ENCODE assay signal across 8 mouse cellular contexts in the genomic region with DNA sequence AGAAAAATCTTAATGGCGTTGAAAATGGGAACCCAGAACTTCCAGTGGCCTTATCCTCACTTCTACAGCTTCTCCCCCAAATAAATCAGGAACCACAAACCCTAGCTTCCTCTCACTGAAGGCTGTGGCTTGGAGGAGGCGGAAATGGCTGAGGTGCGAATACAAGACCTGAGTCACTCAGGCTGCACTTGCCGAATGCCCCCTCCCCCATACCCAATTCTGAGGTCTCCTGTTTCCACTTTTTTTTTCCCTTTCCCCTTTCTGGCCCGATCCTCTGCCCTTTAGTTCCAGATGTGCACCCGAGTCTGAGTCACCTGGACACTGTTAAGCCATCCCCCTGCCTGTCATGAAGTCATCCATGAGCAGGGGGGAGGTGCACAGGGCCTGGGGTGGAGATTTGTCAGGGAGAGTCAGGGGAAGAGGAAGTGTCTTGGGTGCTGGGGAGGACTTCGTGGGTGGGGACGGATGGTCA. TPM values are rescaled to one million over a fixed set of nuclear protein-coding genes. Genes with fewer than 3 reads are reported as not detected.
DNase-seq lines count a peak whose midpoint lies in the region; ATAC-seq and TF ChIP-seq lines count a peak whose summit lies in the region.

Apobr (plus strand) TSS at position 437 of the 472 bp plus-strand sequence.

- no peak within 1 kb of the TSS for H3K27ac ChIP-seq in kidney, embryonic 14.5 days (ENCODE audit: low read depth, low read length)
- no peak within 1 kb of the TSS for H3K27ac ChIP-seq in embryonic facial prominence, embryonic 13.5 days
- H3K27ac ChIP-seq in intestine, postnatal 0 days (ENCODE audit: low read depth, low read length) = peak within 1 kb of the TSS; percentile 86
- no peak within 1 kb of the TSS for H3K27ac ChIP-seq in midbrain, embryonic 14.5 days (replicated peaks; ENCODE audit: low read depth, low read length)

- WGBS in kidney, embryonic 14.5 days = 76% methylated on average over 8 of the region's 8 CpGs
- WGBS in embryonic facial prominence, embryonic 13.5 days = 76% methylated on average over 8 of the region's 8 CpGs
- WGBS in intestine, postnatal 0 days = 79% methylated on average over 8 of the region's 8 CpGs
- WGBS in midbrain, embryonic 14.5 days = 85% methylated on average over 8 of the region's 8 CpGs

- peak within 1 kb of the TSS; percentile 55; the same call in 1 of the 2 replicates for H3K4me2 ChIP-seq in kidney, embryonic 14.5 days (replicated peaks; ENCODE audit: low read depth, low read length)
- H3K4me2 ChIP-seq in embryonic facial prominence, embryonic 13.5 days = peak within 1 kb of the TSS; percentile 88
- H3K4me2 ChIP-seq in intestine, postnatal 0 days (replicated peaks; ENCODE audit: low read depth) = peak within 1 kb of the TSS; percentile 76
- H3K4me2 ChIP-seq in midbrain, embryonic 14.5 days (ENCODE audit: low read length) = peak within 1 kb of the TSS; percentile 89

- no peaks in the 10 kb centered on the region for H3K27me3 ChIP-seq in kidney, embryonic 14.5 days (ENCODE audit: control insufficient read depth, insufficient read depth, low read length)
- peaks cover 29% of the 10 kb centered on the region for H3K27me3 ChIP-seq in embryonic facial prominence, embryonic 13.5 days
- H3K27me3 ChIP-seq in intestine, postnatal 0 days (replicated peaks; ENCODE audit: control insufficient read depth, insufficient read depth, low read length) = 0 out of 2 replicates have a peak, but pooled peaks cover 2% of the 10 kb centered on the region
- H3K27me3 ChIP-seq in midbrain, embryonic 14.5 days (ENCODE audit: control insufficient read depth, insufficient read depth, low read length) = no peaks in the 10 kb centered on the region

- H3K9me3 ChIP-seq in kidney, embryonic 14.5 days (ENCODE audit: control insufficient read depth, low read length) = no peaks in the 10 kb centered on the region
- H3K9me3 ChIP-seq in embryonic facial prominence, embryonic 13.5 days = no peaks in the 10 kb centered on the region
- H3K9me3 ChIP-seq in intestine, postnatal 0 days (ENCODE audit: control insufficient read depth) = no peaks in the 10 kb centered on the region
- no peaks in the 10 kb centered on the region for H3K9me3 ChIP-seq in midbrain, embryonic 14.5 days (ENCODE audit: control insufficient read depth, low read length)

- no peaks in the 10 kb centered on the region for H3K36me3 ChIP-seq in kidney, embryonic 14.5 days (ENCODE audit: control insufficient read depth, insufficient read depth, low read length)
- peaks cover 5% of the 10 kb centered on the region; the same call in 1 of the 2 replicates for H3K36me3 ChIP-seq in embryonic facial prominence, embryonic 13.5 days
- H3K36me3 ChIP-seq in intestine, postnatal 0 days (ENCODE audit: control insufficient read depth, insufficient read depth) = peaks cover 4% of the 10 kb centered on the region; the same call in 1 of the 2 replicates
- H3K36me3 ChIP-seq in midbrain, embryonic 14.5 days (ENCODE audit: control insufficient read depth, insufficient read depth, low read length) = no peaks in the 10 kb centered on the region

- no peak for ATAC-seq in kidney, embryonic 14.5 days (ENCODE audit: low FRiP score, low TSS enrichment)
- ATAC-seq in embryonic facial prominence, embryonic 13.5 days (ENCODE audit: insufficient number of reproducible peaks, insufficient read depth, low FRiP score, low TSS enrichment, low read depth) = no peak
- ATAC-seq in intestine, postnatal 0 days = no peak
- ATAC-seq in midbrain, embryonic 14.5 days (ENCODE audit: low FRiP score, low TSS enrichment) = no peak
- ATAC-seq in cerebellum, adult (ENCODE audit: insufficient number of reproducible peaks, low FRiP score, low TSS enrichment) = no peak

- no peak for TF ChIP-seq CTCF in intestine, postnatal 0 days (IDR thresholded peaks at IDR 0.05; ENCODE audit: low read depth)

- no peak for DNase-seq in kidney, postnatal 4 days
- DNase-seq in midbrain, embryonic 14.5 days = no peak
- DNase-seq in urinary bladder, postnatal 36 days (ENCODE audit: low spot score in 2 of 2) = no peak
- DNase-seq in cerebellum, postnatal 4 days (ENCODE audit: low spot score in 2 of 2) = no peak

- H3K9ac ChIP-seq in kidney, embryonic 14.5 days (ENCODE audit: low read depth, low read length) = 0 out of 2 replicates have a peak within 1 kb of the TSS, but pooled peaks have one; percentile 57
- H3K9ac ChIP-seq in embryonic facial prominence, embryonic 13.5 days = no peak within 1 kb of the TSS
- no peak within 1 kb of the TSS for H3K9ac ChIP-seq in intestine, postnatal 0 days (ENCODE audit: low read depth, low read length)
- no peak within 1 kb of the TSS for H3K9ac ChIP-seq in midbrain, embryonic 14.5 days (replicated peaks; ENCODE audit: low read length)

- H3K4me3 ChIP-seq in kidney, embryonic 14.5 days (ENCODE audit: low read length) = peak within 1 kb of the TSS; percentile 55
- peak within 1 kb of the TSS; percentile 60 for H3K4me3 ChIP-seq in embryonic facial prominence, embryonic 13.5 days
- H3K4me3 ChIP-seq in intestine, postnatal 0 days (ENCODE audit: low read depth, low read length) = peak within 1 kb of the TSS; percentile 51
- peak within 1 kb of the TSS; percentile 62; the same call in 1 of the 2 replicates for H3K4me3 ChIP-seq in midbrain, embryonic 14.5 days (replicated peaks; ENCODE audit: low read depth, low read length)

- no peaks in the 10 kb centered on the region; the same call in 1 of the 2 replicates for H3K4me1 ChIP-seq in kidney, embryonic 14.5 days (ENCODE audit: control insufficient read depth, insufficient read depth, low read length)
- peaks cover 25% of the 10 kb centered on the region for H3K4me1 ChIP-seq in embryonic facial prominence, embryonic 13.5 days
- 0 out of 2 replicates have a peak, but pooled peaks cover 2% of the 10 kb centered on the region for H3K4me1 ChIP-seq in intestine, postnatal 0 days (replicated peaks; ENCODE audit: control insufficient read depth, insufficient read depth, low read length)
- peaks cover 10% of the 10 kb centered on the region; the same call in 1 of the 2 replicates for H3K4me1 ChIP-seq in midbrain, embryonic 14.5 days (ENCODE audit: control insufficient read depth, insufficient read depth, low read length)

RNA-seq across cellular contexts. Expression of gene Apobr, which starts in this region (rescaled TPM):
- polyA plus RNA-seq in kidney, embryonic 14.5 days (2014; fragmentation: Nextera tagmentation; extraction: Ambion mirVana) = 0.38 and 0.39 TPM in 2 replicates
- 0.59 and 0.65 TPM in 2 replicates for polyA plus RNA-seq in embryonic facial prominence, embryonic 13.5 days (2015; fragmentation: Nextera tagmentation; extraction: Ambion mirVana)
- polyA plus RNA-seq in intestine, postnatal 0 days (2015; fragmentation: Nextera tagmentation; extraction: Ambion mirVana) = 0.44 and 0.57 TPM in 2 replicates
- polyA plus RNA-seq in midbrain, embryonic 14.5 days (2014; fragmentation: Nextera tagmentation; extraction: Ambion mirVana) = 0.28 and 0.55 TPM in 2 replicates
